Mouse (Mus musculus) neural tube, embryonic 15.5 days (tissue): ENCODE data around the gene Elf4. TPM values are rescaled to one million over a fixed set of nuclear protein-coding genes. Genes with fewer than 3 reads are reported as not detected.
"Not testable (repeated sequence)": the region's sequence is repeated elsewhere in the genome, so short reads cannot be mapped to it uniquely, and the experiment has no call there.

Experiments used
- ATAC-seq: fragments of 200-750 bp; cut with Nextera tagmentation; 2 replicates; pipeline ENCODE4 v1.8.0; 2017; ENCODE audit warnings: mild to moderate bottlenecking, moderate TSS enrichment, moderate library complexity; ENCODE audit not compliant: low FRiP score
- H3K27ac ChIP-seq: fragments of 300-500 bp; sonication (generic); replicated peaks from 2 replicates; pipeline ENCODE4 v1.5.1; 2015; ENCODE audit warnings: mild to moderate bottlenecking, inconsistent platforms
- H3K27me3 ChIP-seq: fragments of 300-500 bp; sonication (generic); replicated peaks from 2 replicates; pipeline ENCODE4 v1.6.1; 2015; ENCODE audit warnings: inconsistent platforms
- H3K36me3 ChIP-seq: fragments of 300-500 bp; sonication (generic); 2 replicates; pipeline ENCODE4 v1.6.1; 2015; ENCODE audit warnings: inconsistent platforms
- H3K4me1 ChIP-seq: fragments of 300-500 bp; sonication (generic); 2 replicates; pipeline ENCODE4 v1.6.1; 2015; ENCODE audit warnings: inconsistent platforms
- H3K4me2 ChIP-seq: fragments of 300-500 bp; sonication (generic); 2 replicates; pipeline ENCODE4 v1.6.1; 2015; ENCODE audit warnings: inconsistent platforms, mild to moderate bottlenecking, moderate library complexity
- H3K4me3 ChIP-seq: fragments of 300-500 bp; sonication (generic); replicated peaks from 2 replicates; pipeline ENCODE4 v1.5.1; 2015; ENCODE audit warnings: mild to moderate bottlenecking, inconsistent platforms
- H3K9ac ChIP-seq: fragments of 300-500 bp; sonication (generic); replicated peaks from 2 replicates; pipeline ENCODE4 v1.6.1; 2015; ENCODE audit warnings: mild to moderate bottlenecking, inconsistent platforms
- H3K9me3 ChIP-seq: fragments of 300-500 bp; sonication (generic); replicated peaks from 2 replicates; pipeline ENCODE4 v1.6.1; 2016; ENCODE audit warnings: inconsistent platforms
- WGBS: fragments of 180-500 bp; shearing (Covaris S2); methylation state at CpG from one replicate; pipeline ENCODE4 v1.1.7; 2015; ENCODE audit warnings: mixed read lengths; 5-methylcytosine and 5-hydroxymethylcytosine counted together
- polyA plus RNA-seq: library from polyadenylated mRNA; unstranded; fragments of >200 nt; fragmentation: Nextera tagmentation; extraction: Ambion mirVana; gene quantifications from 2 replicates; pipeline ENCODE4 v1.2.1, GENCODE M21; 2015

The Elf4 gene
- polyA plus RNA-seq, 1 experiment from 2014 or later, result 0.74 TPM

DNA sequence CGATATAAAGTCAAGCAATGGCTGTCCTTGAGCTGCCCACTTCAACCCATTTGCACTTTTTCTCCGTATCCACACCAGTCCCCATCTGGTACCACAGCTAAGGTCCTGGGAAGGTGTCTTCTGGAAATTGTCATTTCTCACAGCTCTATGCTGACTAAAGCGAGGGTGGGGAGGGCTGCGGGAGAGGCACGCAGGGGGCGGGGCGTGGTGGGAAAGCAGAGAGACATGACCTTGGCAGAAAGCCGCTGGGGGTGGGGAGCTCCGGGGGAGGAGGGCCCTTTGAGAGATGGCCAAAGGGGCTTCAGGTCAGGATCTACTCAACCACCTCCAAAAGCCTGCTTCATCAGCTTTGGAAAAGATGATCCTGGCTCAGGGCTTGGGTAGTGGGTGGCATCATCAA, 7.9 kb downstream of the Elf4 start:
- no peak for ATAC-seq

DNA sequence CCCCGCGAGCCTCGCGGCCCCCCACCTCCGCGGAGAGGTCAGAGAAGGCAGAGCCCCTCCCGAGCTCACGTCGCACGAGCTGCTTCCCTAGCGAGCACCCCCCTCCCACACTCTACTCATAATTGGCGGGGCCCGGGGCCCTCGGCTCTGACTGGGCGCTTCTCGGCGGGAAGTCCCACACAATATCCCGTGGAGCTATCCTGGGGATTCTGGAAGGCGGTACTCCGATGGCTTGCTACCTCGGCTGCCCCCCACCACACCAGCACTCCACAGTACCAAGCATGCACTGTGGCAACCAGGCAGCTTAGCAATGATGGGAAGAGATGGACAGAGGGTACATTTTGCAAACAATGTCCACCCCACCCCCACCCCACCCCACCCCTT, 8.4 kb downstream of the Elf4 start:
- Histone ChIP-seq H3K27me3 (peaks cover 23% of the 10 kb centered on the region), H3K27ac (no peak overlapping the region), H3K9me3 (no peaks in the 10 kb centered on the region), H3K4me2 (peak overlapping the region; percentile 52), H3K36me3 (no peaks in the 10 kb centered on the region), H3K4me3 (peak overlapping the region; percentile 39), H3K9ac (no peak overlapping the region), H3K4me1 (peaks cover 6% of the 10 kb centered on the region; the same call in 1 of the 2 replicates)
- peak; percentile 35; the same call in 1 of the 2 replicates for ATAC-seq
- WGBS, result 22% methylated on average over 20 of the region's 21 CpGs

More for the DNA sequence above, 7.9 kb downstream of the Elf4 start:
- no peaks in the 10 kb centered on the region for H3K9me3 ChIP-seq
- no peak overlapping the region for H3K27ac ChIP-seq
- no peaks in the 10 kb centered on the region for H3K36me3 ChIP-seq
- no peak overlapping the region for H3K4me3 ChIP-seq
- H3K9ac ChIP-seq, result no peak overlapping the region
- H3K27me3 ChIP-seq, result peaks cover 23% of the 10 kb centered on the region
- H3K4me1 ChIP-seq, result peaks cover 3% of the 10 kb centered on the region; the same call in 1 of the 2 replicates
- peak overlapping the region; percentile 52; the same call in 1 of the 2 replicates for H3K4me2 ChIP-seq
- WGBS, result 35% methylated on average over 9 of the region's 9 CpGs

DNA sequence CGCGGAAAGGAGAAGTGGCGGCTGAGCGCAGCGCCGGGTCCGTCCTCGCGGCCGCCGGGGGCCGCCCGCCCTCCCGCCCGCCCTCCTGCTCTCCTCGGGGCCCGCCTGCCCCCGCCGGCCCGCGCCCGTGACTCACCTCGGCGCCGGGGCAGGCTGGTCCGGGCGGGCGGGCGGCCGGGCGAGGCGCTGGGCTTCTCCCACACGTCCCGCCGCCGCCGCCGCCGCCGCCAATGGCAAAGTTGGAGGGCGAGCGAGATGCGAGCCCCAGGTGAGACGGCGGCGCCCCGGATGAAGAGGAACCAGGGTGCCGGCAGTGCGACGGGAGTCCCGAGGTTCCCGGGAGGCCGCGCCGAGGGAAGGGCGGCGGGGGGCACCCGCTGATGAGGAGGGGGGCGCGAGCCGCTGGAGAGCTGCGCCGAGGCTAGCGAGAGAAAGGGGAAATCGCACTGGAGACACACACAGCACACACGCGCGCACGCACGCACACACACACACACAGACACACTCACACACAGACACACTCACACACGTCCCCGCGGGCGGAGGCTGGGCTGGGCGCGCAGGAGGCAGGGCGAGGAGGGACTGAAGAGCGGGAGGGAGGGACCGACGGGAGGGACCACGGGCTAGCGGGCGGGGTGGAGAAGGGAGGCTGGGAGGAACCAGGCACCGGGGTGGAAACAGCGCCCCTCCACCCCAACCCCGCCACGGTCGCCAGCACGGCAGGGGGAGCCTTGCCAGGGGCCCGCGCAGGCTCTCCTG, 9.0 kb downstream of the Elf4 start:
- Histone ChIP-seq H3K4me1 (peaks cover 6% of the 10 kb centered on the region; the same call in 1 of the 2 replicates), H3K4me3 (peak overlapping the region; percentile 39), H3K36me3 (no peaks in the 10 kb centered on the region), H3K27me3 (peaks cover 23% of the 10 kb centered on the region), H3K9ac (no peak overlapping the region), H3K9me3 (no peaks in the 10 kb centered on the region), H3K27ac (no peak overlapping the region), H3K4me2 (peak overlapping the region; percentile 52)
- 17% methylated on average over 44 of the region's 91 CpGs for WGBS
- peak; percentile 55 for ATAC-seq

DNA sequence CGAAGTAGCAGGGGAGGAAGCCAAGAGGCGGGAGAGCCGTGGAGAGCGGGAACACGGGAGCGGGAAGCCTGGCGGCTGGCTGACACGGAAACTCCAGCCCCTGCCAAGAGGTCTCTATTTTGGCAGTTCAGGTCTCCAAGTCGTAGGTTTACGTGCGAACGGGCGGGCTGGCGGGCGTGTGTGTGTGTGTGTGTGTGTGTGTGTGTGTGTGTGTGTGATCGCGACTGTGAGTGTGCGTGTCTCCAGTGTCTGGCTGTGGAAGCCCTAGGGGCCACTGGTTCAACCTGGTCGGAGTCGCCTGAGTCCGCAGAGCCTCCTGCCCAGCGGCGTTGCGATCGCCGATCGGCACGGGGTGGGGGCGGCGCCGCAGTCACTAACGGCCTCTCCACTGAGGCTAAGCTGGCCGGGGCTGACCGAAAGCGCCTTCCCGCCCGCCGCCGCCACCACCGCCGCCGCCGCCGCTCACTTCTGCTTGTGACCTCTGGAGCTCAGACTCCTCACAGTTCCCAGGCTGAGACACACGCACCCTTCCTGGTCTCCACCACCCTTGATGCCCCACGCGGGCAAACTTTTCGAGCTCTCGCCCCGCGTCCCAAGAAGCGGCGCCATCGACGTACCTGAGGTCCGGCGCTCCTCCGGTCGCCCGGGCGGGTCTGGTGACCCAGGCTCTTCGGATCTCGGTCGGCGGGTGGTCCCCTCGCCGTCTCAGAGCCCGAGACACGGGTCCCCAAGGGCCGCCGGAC, 9.8 kb downstream of the Elf4 start:
- no peak; the same call in 1 of the 2 replicates for ATAC-seq
- Histone ChIP-seq H3K9ac (no peak overlapping the region), H3K4me3 (peak overlapping the region; percentile 39), H3K36me3 (no peaks in the 10 kb centered on the region), H3K9me3 (no peaks in the 10 kb centered on the region), H3K27me3 (peaks cover 23% of the 10 kb centered on the region), H3K4me2 (peak overlapping the region; percentile 52), H3K27ac (no peak overlapping the region), H3K4me1 (peaks cover 6% of the 10 kb centered on the region; the same call in 1 of the 2 replicates)
- 22% methylated on average over 39 of the region's 71 CpGs for WGBS

DNA sequence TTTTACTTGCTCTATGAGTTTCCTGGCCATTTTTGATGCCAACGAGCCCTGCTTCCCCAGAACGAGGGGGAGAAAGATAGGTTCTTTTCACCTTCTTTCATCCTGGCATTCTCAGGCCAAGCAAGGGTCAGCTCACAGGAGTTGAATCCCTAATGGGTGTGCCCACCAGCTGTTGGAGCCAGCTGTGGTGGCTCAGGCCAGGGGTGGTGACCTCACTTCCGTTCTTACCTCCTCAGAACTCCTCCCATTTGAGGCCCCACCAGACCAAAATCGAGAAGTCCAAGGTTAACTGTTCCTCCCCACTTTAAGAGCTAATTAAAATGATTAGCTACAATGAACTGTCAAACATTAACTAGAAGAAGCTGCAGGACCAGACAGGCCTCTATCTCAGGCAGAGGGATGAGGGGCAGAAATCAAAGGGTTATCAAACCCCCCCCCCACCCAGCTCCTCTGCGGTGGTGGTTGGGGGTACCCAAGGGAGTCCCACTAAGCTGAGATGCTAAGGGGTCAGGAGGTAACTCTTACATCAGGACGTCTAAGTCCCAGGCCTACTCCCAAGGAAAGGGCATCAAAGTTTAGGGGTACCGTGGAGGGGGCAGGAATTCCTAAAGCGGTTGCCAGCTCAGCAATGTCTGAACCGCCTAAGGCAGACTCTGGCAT, 10.6 kb downstream of the Elf4 start:
- H3K27ac ChIP-seq, result no peak overlapping the region
- no peak for ATAC-seq
- H3K4me1 ChIP-seq, result peaks cover 6% of the 10 kb centered on the region; the same call in 1 of the 2 replicates
- H3K27me3 ChIP-seq, result peaks cover 23% of the 10 kb centered on the region
- peak overlapping the region; percentile 52 for H3K4me2 ChIP-seq
- H3K9me3 ChIP-seq, result no peaks in the 10 kb centered on the region
- H3K4me3 ChIP-seq, result peak overlapping the region; percentile 39
- WGBS, result 36% methylated on average over 9 of the region's 9 CpGs
- no peak overlapping the region for H3K9ac ChIP-seq
- no peaks in the 10 kb centered on the region for H3K36me3 ChIP-seq

DNA sequence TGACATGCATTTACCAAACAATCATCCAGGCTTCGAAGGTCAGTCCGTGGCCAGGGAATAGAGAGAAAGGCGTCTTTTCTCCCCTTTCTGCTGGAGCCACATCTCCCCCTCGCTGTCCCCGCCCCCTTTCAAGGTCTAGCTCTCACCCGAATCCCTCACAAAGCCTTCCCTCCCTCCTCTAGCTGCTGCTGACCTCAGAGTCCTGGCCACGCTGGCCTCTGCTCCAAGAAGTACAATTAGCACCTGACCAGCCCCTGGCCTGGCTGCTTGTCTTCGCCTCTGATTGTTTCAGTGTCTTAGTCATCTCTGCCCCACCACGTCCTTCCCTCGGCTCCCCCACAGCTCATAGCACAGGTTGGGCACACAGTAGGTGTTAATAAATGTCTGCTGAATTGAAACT, 13.3 kb downstream of the Elf4 start:
- H3K27ac ChIP-seq, result no peak overlapping the region
- peaks cover 20% of the 10 kb centered on the region for H3K27me3 ChIP-seq
- H3K4me3 ChIP-seq, result no peak overlapping the region
- H3K4me1 ChIP-seq, result peaks cover 6% of the 10 kb centered on the region; the same call in 1 of the 2 replicates
- no peaks in the 10 kb centered on the region for H3K9me3 ChIP-seq
- H3K4me2 ChIP-seq, result no peak overlapping the region
- 31% methylated on average over 10 of the region's 10 CpGs for WGBS
- ATAC-seq, result no peak
- H3K9ac ChIP-seq, result no peak overlapping the region
- H3K36me3 ChIP-seq, result no peaks in the 10 kb centered on the region

DNA sequence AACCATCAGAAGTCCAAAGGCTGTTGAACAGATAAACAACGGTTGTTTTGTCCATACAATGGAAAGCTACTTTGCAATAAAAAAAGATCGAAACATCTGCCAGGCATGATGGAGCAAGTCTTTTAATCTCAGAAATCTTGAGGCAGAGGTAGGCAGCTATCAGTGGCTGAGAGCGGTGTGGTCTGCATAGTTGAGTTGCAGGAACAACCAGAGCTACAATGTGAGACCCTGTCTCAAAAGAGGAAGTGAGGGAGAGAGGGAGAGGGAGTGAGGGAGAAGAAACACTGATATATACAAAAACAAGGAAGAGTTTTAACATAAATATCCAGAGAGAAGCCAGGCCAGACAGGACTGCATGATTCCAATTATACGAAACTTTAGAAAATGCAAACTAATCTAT, 18.3 kb downstream of the Elf4 start:
- H3K4me1 ChIP-seq, result no peaks in the 10 kb centered on the region
- H3K36me3 ChIP-seq, result no peaks in the 10 kb centered on the region
- H3K4me3 ChIP-seq, result no peak overlapping the region
- H3K4me2 ChIP-seq, result no peak overlapping the region
- no peaks in the 10 kb centered on the region for H3K9me3 ChIP-seq
- no peak overlapping the region for H3K27ac ChIP-seq
- no peaks in the 10 kb centered on the region; the same call in 1 of the 2 replicates for H3K27me3 ChIP-seq
- 88% methylated on average over 4 of the region's 4 CpGs for WGBS
- no peak overlapping the region for H3K9ac ChIP-seq
- ATAC-seq, result no peak

DNA sequence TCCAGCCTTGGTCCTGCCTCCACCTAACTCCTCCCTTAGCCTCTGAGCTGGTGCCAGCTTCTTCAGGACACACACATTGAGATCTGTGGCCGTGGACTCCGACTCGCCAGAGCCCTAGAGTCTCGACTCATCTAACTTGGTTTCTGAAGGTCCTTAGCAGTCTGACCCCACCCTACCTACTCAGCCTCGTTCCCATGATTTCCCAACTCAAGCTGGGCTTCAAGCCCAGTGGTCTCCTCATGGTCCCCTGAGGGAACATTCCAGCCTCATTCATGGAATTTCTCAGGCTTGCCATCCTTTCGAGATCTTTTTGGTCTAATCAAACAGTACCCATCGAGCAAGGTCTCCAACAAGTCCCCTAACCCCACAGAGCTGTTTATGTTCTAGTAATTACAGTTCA, 21.0 kb downstream of the Elf4 start:
- WGBS, result 85% methylated on average over 7 of the region's 7 CpGs
- no peaks in the 10 kb centered on the region for H3K27me3 ChIP-seq
- no peak overlapping the region for H3K4me2 ChIP-seq
- H3K4me1 ChIP-seq, result no peaks in the 10 kb centered on the region
- H3K27ac ChIP-seq, result no peak overlapping the region
- no peaks in the 10 kb centered on the region for H3K36me3 ChIP-seq
- no peak overlapping the region for H3K4me3 ChIP-seq
- H3K9ac ChIP-seq, result no peak overlapping the region
- H3K9me3 ChIP-seq, result no peaks in the 10 kb centered on the region
- no peak for ATAC-seq

DNA sequence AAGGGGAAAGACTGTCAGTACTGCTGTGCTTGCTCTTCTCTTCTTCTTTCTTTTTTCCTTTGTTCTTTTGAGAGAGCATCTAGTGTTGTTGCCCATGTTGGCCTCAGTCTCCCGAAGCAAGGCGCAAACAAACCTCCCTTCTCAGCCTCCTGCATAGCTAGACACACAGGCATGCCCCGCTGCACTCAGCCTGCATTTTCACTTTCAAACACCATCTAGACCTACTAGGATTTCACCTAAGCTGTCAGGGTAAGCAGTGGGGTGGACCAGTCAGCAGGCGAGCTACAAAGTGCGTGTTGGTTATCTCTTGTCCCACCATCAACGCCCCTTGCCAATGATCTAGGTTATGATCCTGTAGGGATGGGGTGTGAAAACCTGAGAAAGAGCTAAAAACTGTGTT, 21.4 kb downstream of the Elf4 start:
- H3K36me3 ChIP-seq, result no peaks in the 10 kb centered on the region
- no peak overlapping the region for H3K9ac ChIP-seq
- H3K9me3 ChIP-seq, result no peaks in the 10 kb centered on the region
- no peak overlapping the region for H3K4me3 ChIP-seq
- no peak for ATAC-seq
- H3K4me2 ChIP-seq, result no peak overlapping the region
- H3K27ac ChIP-seq, result no peak overlapping the region
- 93% methylated on average over 6 of the region's 6 CpGs for WGBS
- H3K4me1 ChIP-seq, result no peaks in the 10 kb centered on the region
- no peaks in the 10 kb centered on the region for H3K27me3 ChIP-seq

DNA sequence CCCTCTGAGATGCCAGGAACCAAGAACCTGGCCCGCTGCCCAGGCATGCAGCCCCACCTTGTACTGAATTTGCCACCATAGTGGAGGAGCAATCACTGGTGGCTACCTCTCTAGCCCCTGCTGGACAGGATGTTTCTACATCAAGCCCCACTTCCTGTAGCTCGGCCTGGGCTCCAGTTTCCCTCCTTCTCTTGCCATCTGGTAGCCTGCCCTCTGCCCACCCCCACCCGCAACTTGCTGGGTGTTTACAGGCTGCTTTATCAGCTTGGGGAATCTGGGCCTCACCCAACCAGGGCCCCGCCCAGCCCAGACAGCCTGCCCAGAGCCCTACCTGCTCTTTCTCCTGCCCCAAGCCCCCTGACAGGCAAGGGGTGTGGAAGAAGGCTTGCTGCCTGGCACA, 23.9 kb downstream of the Elf4 start:
- WGBS, result 80% methylated on average over 4 of the region's 4 CpGs

DNA sequence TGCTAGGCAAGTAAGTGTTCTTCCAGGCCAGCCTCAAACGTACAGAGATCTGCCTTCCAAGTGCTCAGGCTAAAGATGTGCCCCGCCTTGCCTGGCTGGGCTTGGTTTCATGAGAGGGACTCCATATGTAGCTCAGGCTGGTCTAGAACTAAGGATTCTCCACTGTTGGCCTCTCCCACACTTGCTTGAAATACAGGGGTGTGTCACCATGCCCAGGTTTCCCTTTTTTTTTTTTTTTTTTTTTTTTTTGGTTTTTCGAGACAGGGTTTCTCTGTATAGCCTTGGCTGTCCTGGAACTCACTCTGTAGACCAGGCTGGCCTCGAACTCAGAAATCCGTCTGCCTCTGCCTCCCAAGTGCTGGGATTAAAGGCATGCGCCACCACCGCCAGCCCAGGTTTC, 26.9 kb downstream of the Elf4 start:
- not testable (repeated sequence) for H3K4me3 ChIP-seq, H3K4me1 ChIP-seq, H3K9ac ChIP-seq, H3K27me3 ChIP-seq, ATAC-seq, H3K9me3 ChIP-seq, H3K36me3 ChIP-seq, H3K27ac ChIP-seq, H3K4me2 ChIP-seq
- WGBS, result 88% methylated on average over 6 of the region's 7 CpGs

More for the DNA sequence above, 23.9 kb downstream of the Elf4 start:
- Histone ChIP-seq H3K36me3 (no peaks in the 10 kb centered on the region), H3K4me1 (no peaks in the 10 kb centered on the region), H3K4me2 (no peak overlapping the region), H3K9ac (no peak overlapping the region), H3K27ac (no peak overlapping the region), H3K27me3 (no peaks in the 10 kb centered on the region), H3K9me3 (no peaks in the 10 kb centered on the region), H3K4me3 (no peak overlapping the region)
- ATAC-seq, result no peak
